Mouse (Mus musculus) hindbrain, embryonic 15.5 days (tissue): ENCODE data around the gene Rab1b. TPM values are rescaled to one million over a fixed set of nuclear protein-coding genes. Genes with fewer than 3 reads are reported as not detected.
A peak's percentile ranks its signal among the peaks of the same experiment; 100 is the strongest.
"Not testable (repeated sequence)": the region's sequence is repeated elsewhere in the genome, so short reads cannot be mapped to it uniquely, and the experiment has no call there.

ENCODE experiments used
- ATAC-seq: fragments of 200-750 bp; cut with Nextera tagmentation; 2 replicates; pipeline ENCODE4 v1.8.0; 2017; ENCODE audit warnings: low read depth, moderate number of reproducible peaks, moderate TSS enrichment; ENCODE audit not compliant: low FRiP score
- H3K27ac ChIP-seq: fragments of 300-500 bp; sonication (generic); replicated peaks from 2 replicates; pipeline ENCODE4 v1.5.1; 2015; ENCODE audit warnings: mild to moderate bottlenecking, inconsistent platforms
- H3K27me3 ChIP-seq: fragments of 300-500 bp; sonication (generic); 2 replicates; pipeline ENCODE4 v1.6.1; 2015; ENCODE audit warnings: control low read depth, inconsistent platforms
- H3K36me3 ChIP-seq: fragments of 300-500 bp; sonication (generic); 2 replicates; pipeline ENCODE4 v1.6.1; 2015; ENCODE audit warnings: control low read depth, inconsistent platforms
- H3K4me1 ChIP-seq: fragments of 300-500 bp; sonication (generic); replicated peaks from 2 replicates; pipeline ENCODE4 v1.6.1; 2015; ENCODE audit warnings: control low read depth, inconsistent platforms
- H3K4me2 ChIP-seq: fragments of 300-500 bp; sonication (generic); 2 replicates; pipeline ENCODE4 v1.6.1; 2015; ENCODE audit warnings: moderate library complexity, mild to moderate bottlenecking, inconsistent platforms
- H3K4me3 ChIP-seq: fragments of 300-500 bp; sonication (generic); 2 replicates; pipeline ENCODE4 v1.5.1; 2015; ENCODE audit warnings: mild to moderate bottlenecking, inconsistent platforms
- H3K9ac ChIP-seq: fragments of 300-500 bp; sonication (generic); 2 replicates; pipeline ENCODE4 v1.6.1; 2015; ENCODE audit warnings: inconsistent platforms
- H3K9me3 ChIP-seq: fragments of 300-500 bp; sonication (generic); 2 replicates; pipeline ENCODE4 v1.6.1; 2016; ENCODE audit warnings: control low read depth, inconsistent platforms
- WGBS: fragments of 180-500 bp; shearing (Covaris S2); methylation state at CpG from one replicate; pipeline ENCODE4 v1.1.7; 2015; 5-methylcytosine and 5-hydroxymethylcytosine counted together
- polyA plus RNA-seq: library from polyadenylated mRNA; unstranded; fragments of >200 nt; fragmentation: Nextera tagmentation; extraction: Ambion mirVana; gene quantifications from 2 replicates; pipeline ENCODE4 v1.2.1, GENCODE M21; 2015

Rab1b gene
- polyA plus RNA-seq, result 210 and 222 TPM in 2 replicates

DNA sequence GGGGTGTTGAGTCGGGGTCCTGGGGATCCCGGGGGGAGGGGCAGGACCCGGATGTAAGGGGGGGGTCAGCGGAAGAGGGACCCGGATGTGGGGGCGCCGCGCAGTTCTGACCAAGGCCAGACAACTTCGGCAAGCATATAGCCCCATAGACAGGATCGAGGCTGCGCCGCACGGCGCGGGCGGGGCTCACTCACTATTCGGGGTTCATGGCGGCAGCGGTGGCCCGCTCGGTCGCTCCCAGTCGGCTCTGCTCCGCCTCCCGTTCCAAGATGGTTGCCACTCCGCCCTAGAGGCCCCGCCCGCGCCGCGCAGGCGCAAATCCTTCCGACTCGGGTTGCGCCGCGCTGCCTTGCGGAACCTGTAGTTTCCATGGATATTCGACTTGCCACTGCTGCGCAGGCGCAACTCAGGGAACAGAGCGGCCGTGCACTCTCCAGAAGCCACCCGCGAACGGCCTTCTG is at the start of gene Rab1b:
Gene Rab1b, minus strand, starts transcription at position 342 of the 461 bp plus-strand sequence.
- under 1% methylated on average over 46 of the region's 46 CpGs for WGBS
- no peaks in the 10 kb centered on the region for H3K9me3 ChIP-seq
- peaks cover 65% of the 10 kb centered on the region for H3K36me3 ChIP-seq
- H3K27ac ChIP-seq, result peak within 1 kb of the TSS; percentile 99
- peaks cover 20% of the 10 kb centered on the region for H3K4me1 ChIP-seq
- peak within 1 kb of the TSS; percentile 74 for H3K4me3 ChIP-seq
- H3K9ac ChIP-seq, result peak within 1 kb of the TSS; percentile 89
- H3K27me3 ChIP-seq, result no peaks in the 10 kb centered on the region
- ATAC-seq, result peak; percentile 93
- H3K4me2 ChIP-seq, result peak within 1 kb of the TSS; percentile 87

GRCm38 (mm10) chr19:5152261-5152660 is 45.4 kb upstream of the Rab1b start:
- Histone ChIP-seq H3K9me3 (no peaks in the 10 kb centered on the region), H3K4me2 (no peak overlapping the region), H3K36me3 (peaks cover 33% of the 10 kb centered on the region), H3K27ac (peak overlapping the region; percentile 47; the same call in 1 of the 2 replicates), H3K9ac (no peak overlapping the region), H3K27me3 (no peaks in the 10 kb centered on the region), H3K4me3 (no peak overlapping the region), H3K4me1 (0 out of 2 replicates have a peak, but pooled peaks cover 4% of the 10 kb centered on the region)
- 93% methylated on average over 6 of the region's 6 CpGs for WGBS
- no peak for ATAC-seq

GRCm38 (mm10) chr19:5151741-5152140 is 44.9 kb upstream of the Rab1b start:
- Histone ChIP-seq H3K9ac (no peak overlapping the region), H3K4me3 (no peak overlapping the region), H3K27ac (peak overlapping the region; percentile 47), H3K36me3 (peaks cover 33% of the 10 kb centered on the region), H3K4me1 (0 out of 2 replicates have a peak, but pooled peaks cover 4% of the 10 kb centered on the region), H3K9me3 (no peaks in the 10 kb centered on the region), H3K27me3 (no peaks in the 10 kb centered on the region), H3K4me2 (no peak overlapping the region)
- WGBS, result 76% methylated on average over 5 of the region's 5 CpGs
- ATAC-seq, result no peak

GRCm38 (mm10) chr19:5151331-5151730 is 44.5 kb upstream of the Rab1b start:
- Histone ChIP-seq H3K9me3 (no peaks in the 10 kb centered on the region), H3K27me3 (no peaks in the 10 kb centered on the region), H3K4me1 (0 out of 2 replicates have a peak, but pooled peaks cover 4% of the 10 kb centered on the region), H3K4me3 (no peak overlapping the region), H3K4me2 (no peak overlapping the region), H3K9ac (no peak overlapping the region), H3K36me3 (peaks cover 36% of the 10 kb centered on the region), H3K27ac (peak overlapping the region; percentile 47)
- 31% methylated on average over 3 of the region's 3 CpGs for WGBS
- peak; percentile 61 for ATAC-seq

DNA sequence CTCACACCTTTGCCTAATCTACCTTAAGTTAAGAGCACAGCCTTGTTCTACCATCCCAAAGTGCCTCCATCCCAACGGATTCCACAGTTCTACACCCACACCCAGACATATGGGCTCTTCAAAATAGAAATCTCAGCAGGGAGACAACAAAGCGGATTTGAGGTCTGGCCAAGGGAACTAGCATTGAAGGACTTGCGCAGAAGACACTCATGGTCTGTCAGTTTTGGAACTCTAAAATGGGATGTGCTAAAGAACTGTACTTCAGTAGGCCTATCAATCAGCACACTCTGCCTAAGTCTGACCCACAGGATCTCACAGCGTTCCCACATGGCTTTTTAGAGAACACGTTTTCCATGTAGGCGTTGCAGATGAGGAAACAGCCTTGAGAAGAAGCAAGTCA is 43.5 kb upstream of the Rab1b start:
- Histone ChIP-seq H3K4me1 (0 out of 2 replicates have a peak, but pooled peaks cover 4% of the 10 kb centered on the region), H3K36me3 (peaks cover 41% of the 10 kb centered on the region), H3K27ac (no peak overlapping the region), H3K4me2 (no peak overlapping the region), H3K9ac (no peak overlapping the region), H3K4me3 (no peak overlapping the region), H3K27me3 (no peaks in the 10 kb centered on the region), H3K9me3 (no peaks in the 10 kb centered on the region)
- 90% methylated on average over 6 of the region's 6 CpGs for WGBS
- no peak for ATAC-seq

GRCm38 (mm10) chr19:5149041-5149440 is 42.2 kb upstream of the Rab1b start:
- H3K4me3 ChIP-seq, H3K27ac ChIP-seq, H3K27me3 ChIP-seq: not testable (repeated sequence)

DNA sequence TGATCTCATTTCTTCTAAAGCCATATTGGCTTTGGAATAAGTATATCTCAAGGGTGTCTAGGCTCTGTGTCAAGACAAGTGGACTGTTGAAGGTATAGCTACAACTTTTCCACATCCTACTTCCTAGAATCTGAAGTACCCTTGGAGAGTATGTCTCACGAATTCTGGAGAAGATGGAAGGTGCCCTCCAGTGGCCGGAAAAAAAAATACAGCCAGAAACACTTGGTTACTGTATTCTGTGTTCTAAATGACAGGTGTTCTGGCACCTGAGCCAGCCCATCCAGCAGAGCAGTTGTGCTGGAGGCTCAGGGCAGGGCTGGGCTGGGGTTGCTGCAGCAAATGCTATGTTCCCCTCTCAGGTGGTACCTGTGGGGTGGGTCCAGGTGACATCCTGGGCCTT is 32.8 kb upstream of the Rab1b start:
- no peak overlapping the region for H3K9ac ChIP-seq

More at GRCm38 (mm10) chr19:5149041-5149440, 42.2 kb upstream of the Rab1b start:
- ATAC-seq, H3K9me3 ChIP-seq, H3K4me1 ChIP-seq, H3K9ac ChIP-seq, H3K4me2 ChIP-seq: not testable (repeated sequence)
- peaks cover 49% of the 10 kb centered on the region for H3K36me3 ChIP-seq
- 80% methylated on average over 4 of the region's 6 CpGs for WGBS

DNA sequence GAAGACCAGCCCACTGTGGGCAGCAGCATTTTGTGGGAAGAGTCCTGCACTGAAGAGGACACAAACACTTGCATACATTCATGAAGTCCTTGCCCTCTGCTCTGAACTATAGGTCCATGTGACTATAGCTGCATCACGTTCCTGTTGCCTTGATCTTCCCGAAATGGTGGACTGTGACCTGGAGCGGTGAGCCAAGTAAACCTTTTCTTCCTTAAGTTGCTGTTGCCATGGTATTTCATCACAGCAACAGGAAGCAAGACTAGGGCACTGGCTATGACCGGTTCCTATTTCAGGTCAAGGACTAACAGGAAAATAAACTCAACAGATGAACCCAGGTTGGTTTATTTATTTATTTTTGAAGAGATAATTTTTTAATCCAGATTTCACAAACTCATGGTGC is 24.4 kb upstream of the Rab1b start:
- Histone ChIP-seq H3K27me3 (no peaks in the 10 kb centered on the region), H3K9me3 (no peaks in the 10 kb centered on the region), H3K36me3 (peaks cover 28% of the 10 kb centered on the region), H3K4me2 (no peak overlapping the region), H3K4me1 (no peaks in the 10 kb centered on the region), H3K27ac (no peak overlapping the region), H3K9ac (no peak overlapping the region), H3K4me3 (no peak overlapping the region)
- no peak for ATAC-seq
- 79% methylated on average over 4 of the region's 4 CpGs for WGBS

More for the DNA sequence above, 32.8 kb upstream of the Rab1b start:
- H3K4me3 ChIP-seq, result no peak overlapping the region
- H3K36me3 ChIP-seq, result peaks cover 60% of the 10 kb centered on the region
- H3K4me1 ChIP-seq, result no peaks in the 10 kb centered on the region
- 2% methylated on average over 2 of the region's 2 CpGs for WGBS
- no peak overlapping the region for H3K4me2 ChIP-seq
- ATAC-seq, result peak; percentile 42; the same call in 1 of the 2 replicates
- H3K9me3 ChIP-seq, result no peaks in the 10 kb centered on the region
- no peak overlapping the region for H3K27ac ChIP-seq
- no peaks in the 10 kb centered on the region for H3K27me3 ChIP-seq

GRCm38 (mm10) chr19:5129770-5130169 is 22.9 kb upstream of the Rab1b start:
- no peaks in the 10 kb centered on the region for H3K4me1 ChIP-seq
- no peak overlapping the region for H3K4me3 ChIP-seq
- WGBS, result 35% methylated on average over 1 of the region's 1 CpGs
- no peak for ATAC-seq
- no peaks in the 10 kb centered on the region for H3K27me3 ChIP-seq
- H3K9ac ChIP-seq, result no peak overlapping the region
- peaks cover 15% of the 10 kb centered on the region for H3K36me3 ChIP-seq
- no peaks in the 10 kb centered on the region for H3K9me3 ChIP-seq
- H3K27ac ChIP-seq, result no peak overlapping the region
- no peak overlapping the region for H3K4me2 ChIP-seq

GRCm38 (mm10) chr19:5124055-5124614 is 17.3 kb upstream of the Rab1b start:
- H3K9me3 ChIP-seq, result no peaks in the 10 kb centered on the region
- H3K4me3 ChIP-seq, result no peak overlapping the region
- H3K4me1 ChIP-seq, result peaks cover 2% of the 10 kb centered on the region
- WGBS, result 72% methylated on average over 7 of the region's 7 CpGs
- H3K36me3 ChIP-seq, result no peaks in the 10 kb centered on the region
- no peak overlapping the region for H3K9ac ChIP-seq
- no peaks in the 10 kb centered on the region for H3K27me3 ChIP-seq
- H3K4me2 ChIP-seq, result no peak overlapping the region
- H3K27ac ChIP-seq, result no peak overlapping the region
- ATAC-seq, result no peak

DNA sequence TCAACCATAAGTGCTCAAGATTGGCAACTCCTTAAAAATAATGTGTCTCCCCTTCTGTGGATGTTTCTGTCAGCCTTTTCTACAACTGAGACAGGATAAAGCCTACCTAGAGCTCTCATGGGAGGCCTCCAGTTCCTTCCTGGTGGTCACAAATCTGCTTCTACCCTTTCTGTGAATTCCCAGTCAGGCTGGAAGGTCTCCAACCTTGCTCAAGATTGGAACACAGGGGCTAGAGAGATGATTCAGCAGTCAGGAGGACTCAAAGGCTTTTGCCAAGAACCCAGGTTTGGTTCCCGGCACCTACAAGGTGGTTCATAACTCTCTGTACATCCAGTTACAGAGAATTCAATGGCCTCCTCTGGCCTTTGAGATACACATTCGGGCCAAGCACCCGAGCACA is 16.4 kb upstream of the Rab1b start:
- H3K27me3 ChIP-seq, result no peaks in the 10 kb centered on the region
- H3K9me3 ChIP-seq, result no peaks in the 10 kb centered on the region

GRCm38 (mm10) chr19:5122492-5122891 is 15.6 kb upstream of the Rab1b start:
- WGBS, result 74% methylated on average over 10 of the region's 10 CpGs

More for the DNA sequence above, 16.4 kb upstream of the Rab1b start:
- WGBS, result 89% methylated on average over 3 of the region's 3 CpGs
- Histone ChIP-seq H3K4me1 (peaks cover 10% of the 10 kb centered on the region), H3K9ac (no peak overlapping the region), H3K4me3 (no peak overlapping the region), H3K27ac (no peak overlapping the region), H3K36me3 (no peaks in the 10 kb centered on the region), H3K4me2 (no peak overlapping the region)
- no peak for ATAC-seq

DNA sequence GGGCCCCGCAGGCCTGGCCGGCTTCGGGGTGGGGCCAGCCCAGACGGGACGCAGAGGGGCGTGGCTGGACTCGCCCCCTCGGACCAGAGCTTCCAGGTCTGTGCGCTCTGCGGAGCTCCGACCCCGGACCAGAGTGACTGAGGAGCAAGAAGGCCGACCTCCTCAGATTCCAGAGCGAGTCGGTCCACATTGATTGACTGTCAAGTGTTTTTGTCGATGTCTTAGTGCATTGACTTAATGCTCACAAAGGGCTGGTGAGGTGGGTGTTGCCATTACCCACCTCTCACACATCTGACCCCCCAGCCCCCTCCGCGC is 11.5 kb upstream of the Rab1b start, which contains the start of gene Klc2:
Gene Klc2, minus strand, starts transcription at position 177 of the 315 bp plus-strand sequence.
- peak within 1 kb of the TSS; percentile 94 for H3K4me3 ChIP-seq
- ATAC-seq, result peak; percentile 88; the same call in 1 of the 2 replicates
- peak within 1 kb of the TSS; percentile 95 for H3K27ac ChIP-seq
- under 1% methylated on average over 18 of the region's 18 CpGs for WGBS
- peak within 1 kb of the TSS; percentile 82 for H3K4me2 ChIP-seq
- H3K9me3 ChIP-seq, result no peaks in the 10 kb centered on the region
- H3K9ac ChIP-seq, result peak within 1 kb of the TSS; percentile 88
- H3K36me3 ChIP-seq, result peaks cover 7% of the 10 kb centered on the region
- no peaks in the 10 kb centered on the region for H3K27me3 ChIP-seq
- H3K4me1 ChIP-seq, result peaks cover 24% of the 10 kb centered on the region

More at GRCm38 (mm10) chr19:5122492-5122891, 15.6 kb upstream of the Rab1b start:
- no peak overlapping the region for H3K4me3 ChIP-seq
- H3K4me1 ChIP-seq, result peaks cover 10% of the 10 kb centered on the region
- no peaks in the 10 kb centered on the region for H3K9me3 ChIP-seq
- no peak for ATAC-seq
- H3K27ac ChIP-seq, result no peak overlapping the region
- no peak overlapping the region for H3K4me2 ChIP-seq
- H3K27me3 ChIP-seq, result no peaks in the 10 kb centered on the region
- H3K36me3 ChIP-seq, result no peaks in the 10 kb centered on the region
- no peak overlapping the region for H3K9ac ChIP-seq
